Mouse (Mus musculus): ENCODE measurements around the gene Fbxw14. TPM values are rescaled to one million over a fixed set of nuclear protein-coding genes. Genes with fewer than 3 reads are reported as not detected.
"Not testable (repeated sequence)": the region's sequence is repeated elsewhere in the genome, so short reads cannot be mapped to it uniquely, and the experiment has no call there.

The Fbxw14 gene
- not detected in 2 replicates for polyA plus RNA-seq (2016; fragmentation: Nextera tagmentation; extraction: Ambion mirVana)

- not testable (repeated sequence) for H3K9me3 ChIP-seq; H3K4me2 ChIP-seq (replicated peaks); H3K27ac ChIP-seq; H3K9ac ChIP-seq; ATAC-seq (ENCODE audit: insufficient number of reproducible peaks, insufficient read depth, low FRiP score, low TSS enrichment); H3K4me3 ChIP-seq; H3K27me3 ChIP-seq; H3K36me3 ChIP-seq; H3K4me1 ChIP-seq
- WGBS = 100% methylated on average over 1 of the region's 1 CpGs
Measured at GRCm38 (mm10) chr9:109287576-109287975, at the start of gene Fbxw14. Fbxw14 (minus strand) TSS chr9:109287676.

- 77% methylated on average over 2 of the region's 2 CpGs for WGBS
Measured at GRCm38 (mm10) chr9:109263041-109263440, 24.4 kb downstream of the Fbxw14 start.

DNA sequence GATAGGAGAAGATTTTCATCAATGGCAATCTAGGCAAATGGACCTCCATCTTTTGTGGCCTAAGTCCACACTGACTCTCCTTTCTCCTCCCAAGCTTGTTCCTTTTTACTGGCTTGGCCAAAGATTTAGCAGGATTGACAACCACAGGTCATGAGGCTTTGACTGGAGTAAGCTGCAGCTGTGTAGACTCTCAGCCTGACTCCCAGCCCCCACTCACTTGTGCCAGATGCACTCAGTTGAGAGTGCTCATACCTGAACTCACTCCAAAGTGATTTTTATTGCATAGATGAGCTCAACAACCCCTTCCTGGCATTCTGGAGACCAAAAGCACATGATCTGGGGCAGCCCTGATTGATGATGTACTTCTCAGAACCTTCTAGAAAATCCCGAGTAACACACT lies 52.8 kb downstream of the Fbxw14 start, which contains the start of gene Fbxw20:
Fbxw20 (minus strand) TSS at position 101 of the 400 bp plus-strand sequence.
- Histone ChIP-seq H3K9me3 (no peaks in the 10 kb centered on the region), H3K4me1 (no peaks in the 10 kb centered on the region), H3K4me2 (replicated peaks) (no peak within 1 kb of the TSS), H3K9ac (no peak within 1 kb of the TSS), H3K27ac (no peak within 1 kb of the TSS), H3K27me3 (no peaks in the 10 kb centered on the region), H3K4me3 (no peak within 1 kb of the TSS), H3K36me3 (no peaks in the 10 kb centered on the region)
- 80% methylated on average over 1 of the region's 1 CpGs for WGBS
- ATAC-seq (ENCODE audit: insufficient number of reproducible peaks, insufficient read depth, low FRiP score, low TSS enrichment) = no peak

More at GRCm38 (mm10) chr9:109263041-109263440, 24.4 kb downstream of the Fbxw14 start:
- H3K27me3 ChIP-seq = no peaks in the 10 kb centered on the region
- H3K4me2 ChIP-seq (replicated peaks) = no peak overlapping the region
- no peak overlapping the region for H3K9ac ChIP-seq
- H3K36me3 ChIP-seq = no peaks in the 10 kb centered on the region
- no peaks in the 10 kb centered on the region for H3K9me3 ChIP-seq
- no peaks in the 10 kb centered on the region for H3K4me1 ChIP-seq
- ATAC-seq (ENCODE audit: insufficient number of reproducible peaks, insufficient read depth, low FRiP score, low TSS enrichment) = no peak
- H3K4me3 ChIP-seq = no peak overlapping the region
- H3K27ac ChIP-seq = no peak overlapping the region

Other genes starting within 250 kb of the Fbxw14 start
- 58.6 and 60.4 TPM in 2 replicates for gene Shisa5, start 249.1 kb downstream of the Fbxw14 start, polyA plus RNA-seq (2016; fragmentation: Nextera tagmentation; extraction: Ambion mirVana)
- 10.3 and 13.1 TPM in 2 replicates for gene Trex1, start 227.9 kb downstream of the Fbxw14 start, polyA plus RNA-seq (2016; fragmentation: Nextera tagmentation; extraction: Ambion mirVana)
- 31.5 and 34.9 TPM in 2 replicates for gene Atrip, start 213.6 kb downstream of the Fbxw14 start, polyA plus RNA-seq (2016; fragmentation: Nextera tagmentation; extraction: Ambion mirVana)
- gene Ccdc51, start 205.2 kb downstream of the Fbxw14 start, polyA plus RNA-seq (2016; fragmentation: Nextera tagmentation; extraction: Ambion mirVana) = 13.9 and 15.0 TPM in 2 replicates
- gene Tma7, start 205.1 kb downstream of the Fbxw14 start, polyA plus RNA-seq (2016; fragmentation: Nextera tagmentation; extraction: Ambion mirVana) = 757 TPM in 2 replicates
- 18.3 and 23.0 TPM in 2 replicates for gene Plxnb1, start 192.3 kb downstream of the Fbxw14 start, polyA plus RNA-seq (2016; fragmentation: Nextera tagmentation; extraction: Ambion mirVana)
- not detected in 2 replicates for gene Fbxw21, start 125.6 kb downstream of the Fbxw14 start, polyA plus RNA-seq (2016; fragmentation: Nextera tagmentation; extraction: Ambion mirVana)
- not detected in 2 replicates for gene Fbxw13, start 91.7 kb downstream of the Fbxw14 start, polyA plus RNA-seq (2016; fragmentation: Nextera tagmentation; extraction: Ambion mirVana)
- not detected in 2 replicates for gene Fbxw20, start 52.9 kb downstream of the Fbxw14 start, polyA plus RNA-seq (2016; fragmentation: Nextera tagmentation; extraction: Ambion mirVana)
- not detected in 2 replicates for gene Fbxw28, start 52.0 kb upstream of the Fbxw14 start, polyA plus RNA-seq (2016; fragmentation: Nextera tagmentation; extraction: Ambion mirVana)
- not detected in 2 replicates for gene Fbxw22, start 116.6 kb upstream of the Fbxw14 start, polyA plus RNA-seq (2016; fragmentation: Nextera tagmentation; extraction: Ambion mirVana)
- not detected in 2 replicates for gene Fbxw16, start 161.5 kb upstream of the Fbxw14 start, polyA plus RNA-seq (2016; fragmentation: Nextera tagmentation; extraction: Ambion mirVana)
- not detected in 2 replicates for gene Fbxw19, start 208.2 kb upstream of the Fbxw14 start, polyA plus RNA-seq (2016; fragmentation: Nextera tagmentation; extraction: Ambion mirVana)